Mouse (Mus musculus) left cerebral cortex, adult 9 months (tissue): Measurements from ENCODE around the gene Mbl2.
"Not testable (repeated sequence)": the region's sequence is repeated elsewhere in the genome, so short reads cannot be mapped to it uniquely, and the experiment has no call there.

Experiments used
- DNase-seq, 2 experiments: peaks; one replicate each; pipeline ENCODE4 v3.0.0; 2022; ENCODE audit warnings: low spot score in 2 of 2

The Mbl2 gene

GRCm38 (mm10) chr19:30232691-30233090 is at the start of gene Mbl2:
Gene Mbl2 (plus strand): TSS chr19:30232942.
- no peak for DNase-seq

- no peak for DNase-seq
Observed at GRCm38 (mm10) chr19:30185536-30185935, 47.2 kb upstream of the Mbl2 start.

GRCm38 (mm10) chr19:30187232-30187631 is 45.5 kb upstream of the Mbl2 start:
- DNase-seq = no peak

- DNase-seq = no peak
Observed at GRCm38 (mm10) chr19:30194999-30195398, 37.7 kb upstream of the Mbl2 start.

- no peak for DNase-seq
Observed at GRCm38 (mm10) chr19:30202177-30202576, 30.6 kb upstream of the Mbl2 start.

- DNase-seq = peak in 1 of 2 experiments; percentile 11
Observed at GRCm38 (mm10) chr19:30205159-30205816, 27.5 kb upstream of the Mbl2 start.

- no peak for DNase-seq
Observed at GRCm38 (mm10) chr19:30205874-30206273, 26.9 kb upstream of the Mbl2 start.

GRCm38 (mm10) chr19:30206981-30207380 is 25.8 kb upstream of the Mbl2 start:
- DNase-seq = no peak

- not testable (repeated sequence) for DNase-seq
Observed at GRCm38 (mm10) chr19:30209006-30209405, 23.7 kb upstream of the Mbl2 start.

- DNase-seq = no peak
Observed at GRCm38 (mm10) chr19:30214026-30214425, 18.7 kb upstream of the Mbl2 start.

- DNase-seq = not testable (repeated sequence)
Observed at GRCm38 (mm10) chr19:30215736-30216135, 17.0 kb upstream of the Mbl2 start.

- no peak for DNase-seq
Observed at GRCm38 (mm10) chr19:30216186-30216585, 16.6 kb upstream of the Mbl2 start.

GRCm38 (mm10) chr19:30217335-30217734 is 15.4 kb upstream of the Mbl2 start:
- DNase-seq = peak in 1 of 2 experiments; percentile 58

GRCm38 (mm10) chr19:30222593-30222992 is 10.1 kb upstream of the Mbl2 start:
- not testable (repeated sequence) for DNase-seq

- no peak for DNase-seq
Observed at GRCm38 (mm10) chr19:30229477-30229876, 3.3 kb upstream of the Mbl2 start.

GRCm38 (mm10) chr19:30234416-30234815 is 1.7 kb downstream of the Mbl2 start:
- DNase-seq = no peak

GRCm38 (mm10) chr19:30247359-30247758 is 14.6 kb downstream of the Mbl2 start:
- no peak for DNase-seq

GRCm38 (mm10) chr19:30248822-30249221 is 16.1 kb downstream of the Mbl2 start:
- peak in 1 of 2 experiments; percentile 74 for DNase-seq

- no peak for DNase-seq
Observed at GRCm38 (mm10) chr19:30252253-30252652, 19.5 kb downstream of the Mbl2 start.

- no peak for DNase-seq
Observed at GRCm38 (mm10) chr19:30256339-30256738, 23.6 kb downstream of the Mbl2 start.

GRCm38 (mm10) chr19:30281125-30281524 is 48.4 kb downstream of the Mbl2 start:
- DNase-seq = no peak

- no peak for DNase-seq
Observed at GRCm38 (mm10) chr19:30287899-30288490, 55.3 kb downstream of the Mbl2 start.
